9 mouse cellular contexts compared by ENCODE assay signal in genomic region chr10:62509032-62509656, GRCm38 (mm10). TPM values are rescaled to one million over a fixed set of nuclear protein-coding genes. Genes with fewer than 3 reads are reported as not detected.
DNase-seq lines count a peak whose midpoint lies in the region; ATAC-seq and TF ChIP-seq lines count a peak whose summit lies in the region.
"Had no signal": no experiment of that assay in that cellular context is flagged by ENCODE, and none has a peak within 500 bp of the region (broad histone marks: within the 10 kb centered on the region; RNA-seq: fewer than 3 reads in every experiment).

No protein-coding gene starts in this region.

- no peak for TF ChIP-seq POLR2A in MEL (IDR thresholded peaks at IDR 0.05; ENCODE audit: control insufficient read depth in 1 of 2, insufficient read depth in 1 of 2, low read depth in 1 of 2, low read length in 2 of 2, poor library complexity in 1 of 2)

- 75% methylated on average over 11 of the region's 11 CpGs for WGBS in hindbrain, embryonic 15.5 days
- 74% methylated on average over 11 of the region's 11 CpGs for WGBS in hindbrain, embryonic 16.5 days
- 53% methylated on average over 11 of the region's 11 CpGs for WGBS in lung, embryonic 15.5 days

- H3K27me3 ChIP-seq in hindbrain, embryonic 15.5 days, result 0 out of 2 replicates have a peak, but pooled peaks cover 8% of the 10 kb centered on the region
- H3K27me3 ChIP-seq in hindbrain, embryonic 16.5 days (replicated peaks; ENCODE audit: control insufficient read depth, insufficient read depth, low read length), result no peaks in the 10 kb centered on the region; the same call in 1 of the 2 replicates
- no peaks in the 10 kb centered on the region for H3K27me3 ChIP-seq in MEL (ENCODE audit: control insufficient read depth in 1 of 2, insufficient read depth in 2 of 2, low read length in 2 of 2)
- H3K27me3 ChIP-seq in lung, embryonic 15.5 days, result peaks cover 8% of the 10 kb centered on the region; the same call in 1 of the 2 replicates

- TF ChIP-seq RAD21 in MEL (IDR thresholded peaks at IDR 0.05; ENCODE audit: low read depth, low read length), result no peak

- no peak overlapping the region for H3K27ac ChIP-seq in hindbrain, embryonic 15.5 days (replicated peaks)
- H3K27ac ChIP-seq in hindbrain, embryonic 16.5 days (ENCODE audit: low read depth, low read length), result no peak overlapping the region
- peak overlapping the region; percentile 94 for H3K27ac ChIP-seq in MEL (ENCODE audit: control insufficient read depth, low read depth, low read length)
- H3K27ac ChIP-seq in lung, embryonic 15.5 days, result peak overlapping the region; percentile 69
- H3K27ac ChIP-seq: embryonic facial prominence, embryonic 12.5 days had no signal

- DNase-seq in 416B (ENCODE audit: low read depth) (peak; percentile 90), MEL (ENCODE audit: low read depth, low spot score) (peak; percentile 77)
- DNase-seq in urinary bladder, postnatal 36 days (ENCODE audit: low spot score in 2 of 2), result no peak
- no peak for DNase-seq in ovary, postnatal 36 days (ENCODE audit: low spot score)

- H3K4me2 ChIP-seq in hindbrain, embryonic 15.5 days, result peak overlapping the region; percentile 53
- H3K4me2 ChIP-seq in hindbrain, embryonic 16.5 days (ENCODE audit: low read length), result no peak overlapping the region; the same call in 1 of the 2 replicates
- H3K4me2 ChIP-seq in lung, embryonic 15.5 days, result no peak overlapping the region

- ATAC-seq in hindbrain, embryonic 15.5 days (ENCODE audit: low FRiP score, low read depth), result no peak
- ATAC-seq in hindbrain, embryonic 16.5 days, result no peak
- no peak for ATAC-seq in lung, embryonic 15.5 days (ENCODE audit: borderline replicate concordance, extremely low read depth, low FRiP score, low TSS enrichment)

- no peaks in the 10 kb centered on the region for H3K9me3 ChIP-seq in hindbrain, embryonic 15.5 days
- H3K9me3 ChIP-seq in hindbrain, embryonic 16.5 days (ENCODE audit: control insufficient read depth, low read length), result no peaks in the 10 kb centered on the region
- H3K9me3 ChIP-seq in MEL (replicated peaks; ENCODE audit: insufficient read depth, low read length), result no peaks in the 10 kb centered on the region
- H3K9me3 ChIP-seq in lung, embryonic 15.5 days, result no peaks in the 10 kb centered on the region
- H3K9me3 ChIP-seq: embryonic facial prominence, embryonic 12.5 days had no signal

- no peak overlapping the region for H3K9ac ChIP-seq in hindbrain, embryonic 15.5 days
- no peak overlapping the region for H3K9ac ChIP-seq in hindbrain, embryonic 16.5 days (ENCODE audit: low read depth, low read length)
- peak overlapping the region; percentile 63 for H3K9ac ChIP-seq in MEL (ENCODE audit: control insufficient read depth, low read depth, low read length, poor library complexity, severe bottlenecking)
- no peak overlapping the region for H3K9ac ChIP-seq in lung, embryonic 15.5 days

- H3K4me3 ChIP-seq in hindbrain, embryonic 15.5 days, result no peak overlapping the region
- H3K4me3 ChIP-seq in hindbrain, embryonic 16.5 days (ENCODE audit: low read length), result no peak overlapping the region
- H3K4me3 ChIP-seq in MEL (ENCODE audit: control insufficient read depth in 1 of 2, insufficient read depth in 1 of 2, low read depth in 2 of 2, low read length in 2 of 2), result peak overlapping the region; percentile 59 to 74
- H3K4me3 ChIP-seq in lung, embryonic 15.5 days, result no peak overlapping the region

- TF ChIP-seq CTCF in MEL (IDR thresholded peaks at IDR 0.05 in 2 of 3, conservative IDR thresholded peaks at IDR 0.05 in 1 of 3; ENCODE audit: control insufficient read depth in 1 of 3, insufficient read depth in 1 of 3, low read depth in 2 of 3, low read length in 3 of 3, poor library complexity in 1 of 3, severe bottlenecking in 1 of 3), result no peak

- peaks cover 6% of the 10 kb centered on the region for H3K4me1 ChIP-seq in hindbrain, embryonic 15.5 days (replicated peaks)
- H3K4me1 ChIP-seq in hindbrain, embryonic 16.5 days (ENCODE audit: control insufficient read depth, insufficient read depth, low read depth, low read length), result no peaks in the 10 kb centered on the region
- H3K4me1 ChIP-seq in MEL (ENCODE audit: control insufficient read depth in 1 of 2, insufficient read depth in 2 of 2, low read length in 2 of 2), result peaks cover 15 to 42% of the 10 kb centered on the region in 2 experiments
- H3K4me1 ChIP-seq in lung, embryonic 15.5 days, result peaks cover 12% of the 10 kb centered on the region; the same call in 1 of the 2 replicates

- H3K36me3 ChIP-seq in hindbrain, embryonic 15.5 days, result no peaks in the 10 kb centered on the region
- H3K36me3 ChIP-seq in hindbrain, embryonic 16.5 days (ENCODE audit: control insufficient read depth, insufficient read depth, low read length), result no peaks in the 10 kb centered on the region
- peaks cover 0 to 41% of the 10 kb centered on the region in 2 experiments; a peak in 2 of 4 replicates for H3K36me3 ChIP-seq in MEL (ENCODE audit: control insufficient read depth in 1 of 2, insufficient read depth in 2 of 2, low read length in 2 of 2)
- H3K36me3 ChIP-seq in lung, embryonic 15.5 days, result no peaks in the 10 kb centered on the region
- H3K36me3 ChIP-seq: embryonic facial prominence, embryonic 12.5 days had no signal

- H3K79me2 ChIP-seq in MEL (ENCODE audit: control insufficient read depth, insufficient read depth, low read length, poor library complexity), result peaks cover 26% of the 10 kb centered on the region

- peak in 1 of 2 experiments; percentile 21; a peak in 1 of 4 replicates for TF ChIP-seq EP300 in MEL (IDR thresholded peaks at IDR 0.05; ENCODE audit: low read depth in 1 of 2, low read length in 2 of 2)

TF ChIP-seq in MEL, 35 proteins besides CTCF, POLR2A, EP300 and RAD21:
- TF ChIP-seq MXI1 (IDR thresholded peaks at IDR 0.05; ENCODE audit: low read depth, low read length) (0 out of 2 replicates have a peak, but pooled peaks have one; percentile 42), USF1 (IDR thresholded peaks at IDR 0.05; ENCODE audit: low read depth, low read length) (peak; percentile 60), SMC3 (IDR thresholded peaks at IDR 0.05; ENCODE audit: low read depth, low read length) (no peak), JUND (IDR thresholded peaks at IDR 0.05; ENCODE audit: low read depth, low read length) (no peak; the same call in 1 of the 2 replicates), ZKSCAN1 (IDR thresholded peaks at IDR 0.05; ENCODE audit: low read depth, low read length) (0 out of 2 replicates have a peak, but pooled peaks have one; percentile 31), MAFK (IDR thresholded peaks at IDR 0.05; ENCODE audit: borderline replicate concordance, low read depth, low read length) (no peak; the same call in 1 of the 2 replicates), POLR2AphosphoS2 (IDR thresholded peaks at IDR 0.05; ENCODE audit: low read length) (no peak), KAT2A (conservative IDR thresholded peaks at IDR 0.05; ENCODE audit: low read depth, low read length) (no peak), MAX (IDR thresholded peaks at IDR 0.05; ENCODE audit: low read length) (peak; percentile 48; the same call in 1 of the 2 replicates), SIN3A (IDR thresholded peaks at IDR 0.05; ENCODE audit: low read length) (peak; percentile 4), TBP (IDR thresholded peaks at IDR 0.05; ENCODE audit: low read depth, low read length) (no peak), ZNF384 (IDR thresholded peaks at IDR 0.05; ENCODE audit: low read depth, low read length) (peak; percentile 94), UBTF (IDR thresholded peaks at IDR 0.05; ENCODE audit: borderline replicate concordance, insufficient read depth, low read depth, low read length) (no peak), ETS1 (IDR thresholded peaks at IDR 0.05; ENCODE audit: low read depth, low read length) (peak; percentile 21; the same call in 1 of the 2 replicates), MYC (IDR thresholded peaks at IDR 0.05; ENCODE audit: low read depth, low read length) (peak; percentile 44; the same call in 1 of the 2 replicates), CHD2 (IDR thresholded peaks at IDR 0.05; ENCODE audit: low read length) (no peak)

RNA-seq across cellular contexts. Expression of gene Srgn, which starts 18.1 kb away (rescaled TPM):
- polyA plus RNA-seq in hindbrain, embryonic 15.5 days (2015; fragmentation: Nextera tagmentation; extraction: Ambion mirVana), result 10.1 and 11.5 TPM in 2 replicates
- polyA plus RNA-seq in hindbrain, embryonic 16.5 days (2015; fragmentation: Nextera tagmentation; extraction: Ambion mirVana), result 10.0 and 14.0 TPM in 2 replicates
- 217 and 236 TPM in 2 replicates for total RNA-seq in MEL (2012; rRNA removed)
- polyA plus RNA-seq in MEL (2012; ENCODE audit: insufficient read depth in 1 of 2, insufficient read length in 2 of 2, low read depth in 1 of 2, low replicate concordance in 2 of 2, missing spikeins in 1 of 2), result 100 to 1,000 TPM in 1 of 2 experiments, not detected in 1; 164 TPM
- 43.0 and 50.5 TPM in 2 replicates for polyA plus RNA-seq in lung, embryonic 15.5 days (2015; fragmentation: Nextera tagmentation; extraction: Ambion mirVana)

RNA-seq across cellular contexts. Expression of gene Vps26a, which starts 22.5 kb away (rescaled TPM):
- polyA plus RNA-seq in hindbrain, embryonic 15.5 days (2015; fragmentation: Nextera tagmentation; extraction: Ambion mirVana), result 53.9 and 57.2 TPM in 2 replicates
- 60.5 and 61.1 TPM in 2 replicates for polyA plus RNA-seq in hindbrain, embryonic 16.5 days (2015; fragmentation: Nextera tagmentation; extraction: Ambion mirVana)
- 34.2 and 43.6 TPM in 2 replicates for total RNA-seq in MEL (2012; rRNA removed)
- polyA plus RNA-seq in MEL (2012; ENCODE audit: insufficient read depth in 1 of 2, insufficient read length in 2 of 2, low read depth in 1 of 2, low replicate concordance in 2 of 2, missing spikeins in 1 of 2), result 10 to 100 TPM in 1 of 2 experiments, not detected in 1; 64.1 TPM
- 77.6 and 79.0 TPM in 2 replicates for polyA plus RNA-seq in lung, embryonic 15.5 days (2015; fragmentation: Nextera tagmentation; extraction: Ambion mirVana)

RNA-seq across cellular contexts. Expression of gene Supv3l1, which starts 59.6 kb away (rescaled TPM):
- 21.3 and 21.5 TPM in 2 replicates for polyA plus RNA-seq in hindbrain, embryonic 15.5 days (2015; fragmentation: Nextera tagmentation; extraction: Ambion mirVana)
- 20.9 and 21.3 TPM in 2 replicates for polyA plus RNA-seq in hindbrain, embryonic 16.5 days (2015; fragmentation: Nextera tagmentation; extraction: Ambion mirVana)
- 42.3 and 51.8 TPM in 2 replicates for total RNA-seq in MEL (2012; rRNA removed)
- polyA plus RNA-seq in MEL (2012; ENCODE audit: insufficient read depth in 1 of 2, insufficient read length in 2 of 2, low read depth in 1 of 2, low replicate concordance in 2 of 2, missing spikeins in 1 of 2), result 10 to 100 TPM in 1 of 2 experiments, not detected in 1; 72.0 TPM
- 26.0 and 27.0 TPM in 2 replicates for polyA plus RNA-seq in lung, embryonic 15.5 days (2015; fragmentation: Nextera tagmentation; extraction: Ambion mirVana)

RNA-seq across cellular contexts. Expression of gene 4930507D05Rik, which starts 59.9 kb away (rescaled TPM):
- 0.91 and 0.98 TPM in 2 replicates for polyA plus RNA-seq in hindbrain, embryonic 15.5 days (2015; fragmentation: Nextera tagmentation; extraction: Ambion mirVana)
- polyA plus RNA-seq in hindbrain, embryonic 16.5 days (2015; fragmentation: Nextera tagmentation; extraction: Ambion mirVana), result 1.4 and 1.8 TPM in 2 replicates
- 0.36 and 0.58 TPM in 2 replicates for total RNA-seq in MEL (2012; rRNA removed)
- polyA plus RNA-seq in MEL (2012; ENCODE audit: insufficient read depth in 1 of 2, insufficient read length in 2 of 2, low read depth in 1 of 2, low replicate concordance in 2 of 2, missing spikeins in 1 of 2), result under 1 TPM in 1 of 2 experiments, not detected in 1; 0.33 TPM
- polyA plus RNA-seq in lung, embryonic 15.5 days (2015; fragmentation: Nextera tagmentation; extraction: Ambion mirVana), result 0.46 and 0.55 TPM in 2 replicates
- total RNA-seq: gastrocnemius, adult 18-20 months had no signal

Comparison
In these comparisons a context has a peak if more than half of its experiments do, and no peak if none do; other contexts are left out.
1. H3K27ac ChIP-seq: peak in MEL (single experiment) and lung, embryonic 15.5 days (single experiment); none in hindbrain, embryonic 15.5 days (single experiment) and hindbrain, embryonic 16.5 days (single experiment).
2. H3K4me3 ChIP-seq: peak in MEL (2 of 2); none in hindbrain, embryonic 15.5 days (single experiment), hindbrain, embryonic 16.5 days (single experiment) and lung, embryonic 15.5 days (single experiment).
3. DNase-seq: peak in 416B (single experiment) and MEL (single experiment); none in urinary bladder, postnatal 36 days (0 of 2) and ovary, postnatal 36 days (single experiment).